Mouse (Mus musculus) small intestine, adult 2 months (tissue): Measurements from ENCODE around the gene Nlrc4.
A peak's percentile ranks its signal among the peaks of the same experiment; 100 is the strongest.

Source experiments
- CTCF ChIP-seq: fragments of 200-500 bp; IDR thresholded peaks from 2 replicates; pipeline ENCODE4 v1.5.1; 2012; ENCODE audit warnings: low read depth, mild to moderate bottlenecking, control low read depth, inconsistent platforms, low read length, moderate library complexity, mixed read lengths; ENCODE audit not compliant: insufficient replicate concordance, insufficient read length; ENCODE audit errors: extremely low read depth
- POLR2A ChIP-seq: fragments of 200-500 bp; IDR thresholded peaks from 2 replicates; pipeline ENCODE4 v1.6.1; 2012; ENCODE audit warnings: low read depth, mild to moderate bottlenecking, control low read depth, inconsistent platforms, low read length, moderate library complexity

DNA sequence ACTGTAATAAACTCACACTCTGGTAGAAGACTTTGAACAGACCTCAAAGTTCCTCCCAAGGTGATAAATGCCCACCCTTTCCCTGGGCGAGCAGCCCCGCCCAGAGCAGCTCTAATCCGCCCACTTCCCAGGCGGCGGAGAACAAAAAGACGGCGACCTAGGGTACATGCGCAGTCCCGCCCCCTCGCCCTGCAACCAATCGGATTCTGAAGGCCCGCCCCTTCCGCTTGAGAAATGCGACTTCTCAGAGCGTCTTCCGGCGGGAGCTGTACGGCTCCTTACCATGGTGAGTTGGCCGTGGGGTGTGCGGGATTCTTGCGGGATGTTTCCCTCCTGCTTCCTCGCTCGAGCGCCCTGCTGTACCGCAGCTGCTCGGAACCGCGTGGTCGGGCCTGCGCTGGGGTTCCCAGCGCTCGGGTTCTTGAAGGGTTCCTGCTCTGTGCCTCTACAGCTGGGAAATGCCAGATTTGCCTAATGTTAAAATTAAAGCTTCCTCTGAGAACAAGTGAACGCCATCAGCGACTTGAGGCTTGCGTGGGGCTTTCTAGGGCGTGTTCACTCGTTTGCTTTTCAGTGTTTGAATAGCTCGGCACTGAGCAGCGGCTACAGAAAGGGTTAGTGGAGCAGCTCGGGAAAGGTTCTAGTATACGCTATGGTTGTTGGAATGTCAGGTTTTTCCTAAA is 63.4 kb downstream of the Nlrc4 start, which contains the start of gene Slc30a6:
- TF ChIP-seq POLR2A (peak; percentile 98), CTCF (no peak)
